Mouse (Mus musculus) left cerebral cortex, adult 8-10 months (tissue): ENCODE data around the gene Tmem117. TPM values are rescaled to one million over a fixed set of nuclear protein-coding genes. Genes with fewer than 3 reads are reported as not detected.

Experiments
- DNase-seq, 2 experiments: peaks; one replicate each; pipeline ENCODE4 v3.0.0; 2022; ENCODE audit warnings: low spot score in 2 of 2
- total RNA-seq, 4 experiments: library from RNA; stranded (reverse); gene quantifications; 2 replicates each; pipeline ENCODE4 v1.2.4; 2022

Tmem117 gene
- total RNA-seq, 4 experiments from 2014 or later = 8.2 to 10.0 (median 9.2) TPM

DNA sequence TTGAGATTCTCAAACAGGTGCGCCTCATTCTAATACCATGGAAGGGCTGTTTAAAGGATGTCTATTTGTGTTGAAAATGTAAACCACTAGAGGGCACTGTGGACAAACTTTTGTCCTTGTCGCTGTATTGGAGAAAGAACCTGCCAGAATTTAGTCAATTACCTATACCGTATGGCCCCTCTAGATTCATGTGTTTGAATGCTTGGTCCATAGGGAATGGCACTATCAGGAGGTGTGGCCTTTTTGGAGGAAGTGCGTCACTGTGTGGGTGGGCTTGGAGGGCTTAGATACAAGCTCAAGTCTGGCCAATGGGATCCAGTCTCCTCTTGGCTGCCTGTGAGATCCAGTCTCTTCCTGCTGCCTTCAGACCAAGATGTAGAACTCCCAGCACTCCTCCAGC, 140.2 kb downstream of the Tmem117 start:
- peak; percentile 18 to 40 for DNase-seq

DNA sequence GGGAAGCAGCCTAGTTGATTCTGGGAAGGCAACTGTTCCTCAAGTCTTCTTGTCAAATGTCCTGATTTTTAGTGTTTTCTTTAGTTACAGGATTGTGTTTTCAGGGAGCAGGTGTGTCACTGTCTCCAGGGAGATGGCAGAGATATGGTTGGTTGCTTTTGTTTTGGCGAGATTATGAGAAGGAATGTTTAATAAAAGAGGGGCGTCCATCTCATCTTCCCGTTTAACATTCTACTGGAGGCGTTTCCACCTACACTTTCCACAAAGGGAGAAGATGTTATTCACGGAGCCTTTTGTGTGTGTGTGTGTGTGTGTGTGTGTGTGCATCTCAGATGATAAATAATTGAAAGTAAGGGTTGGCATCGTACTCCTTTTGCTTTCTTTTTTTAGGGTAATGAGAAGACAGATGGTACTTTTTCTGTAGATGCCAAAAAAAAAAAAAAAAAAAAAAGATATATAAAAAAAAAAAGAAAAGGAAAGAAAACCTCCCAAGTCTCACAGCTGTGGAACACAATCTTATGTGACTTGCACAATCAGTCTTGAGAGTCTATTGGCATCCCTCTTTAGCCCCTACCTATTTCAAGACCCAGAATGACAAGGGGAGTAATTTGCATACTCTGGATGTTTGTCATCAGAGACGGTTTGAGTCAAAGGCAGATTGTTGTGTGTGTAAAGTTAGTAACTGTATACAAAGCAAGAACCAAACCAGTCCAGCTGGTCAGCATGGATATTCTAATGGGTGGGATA, 142.0 kb downstream of the Tmem117 start:
- peak in 1 of 2 experiments; percentile 40 for DNase-seq

DNA sequence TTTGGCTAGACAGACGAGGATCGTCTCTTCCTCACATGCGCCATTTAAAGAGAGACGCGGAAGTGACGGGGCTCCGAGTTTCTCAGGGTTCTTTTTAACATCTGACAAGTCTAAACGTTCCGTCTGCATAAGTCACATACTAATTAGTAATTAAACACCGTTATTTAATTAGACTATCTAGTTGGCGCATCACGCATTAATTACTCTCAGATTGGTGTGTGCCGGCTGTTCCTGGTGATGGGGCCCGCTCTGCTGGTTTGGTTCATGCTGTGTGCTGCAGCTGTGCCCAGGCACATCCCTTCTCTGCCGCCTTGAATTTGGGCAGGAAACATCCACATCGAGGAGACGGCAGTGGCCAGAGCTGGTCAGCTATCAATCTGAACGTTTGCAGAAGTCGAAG, 142.7 kb downstream of the Tmem117 start:
- DNase-seq = no peak

GRCm38 (mm10) chr15:94776119-94777069, 147.4 kb downstream of the Tmem117 start:
- DNase-seq = no peak

- DNase-seq = no peak
These were observed 152.5 kb downstream of the Tmem117 start for GRCm38 (mm10) chr15:94781556-94781955.

DNA sequence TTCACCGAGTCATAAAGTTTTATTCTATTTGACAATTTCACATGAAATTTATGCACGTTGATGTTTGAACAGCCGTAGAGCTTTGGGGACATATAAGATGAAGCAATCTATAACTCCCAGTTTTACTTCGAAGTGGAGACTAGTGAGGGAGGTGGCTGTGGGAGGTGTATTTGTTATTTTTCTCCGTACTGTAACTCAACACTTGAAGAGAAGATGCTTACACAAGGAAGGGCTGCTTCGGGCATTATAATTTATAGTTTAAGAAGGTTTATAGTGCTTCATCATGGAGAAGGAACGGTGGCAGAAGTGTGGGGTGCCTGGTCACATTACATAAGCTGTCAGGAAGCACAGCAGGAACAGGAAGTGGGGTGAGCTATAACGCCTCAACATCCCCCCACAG, 164.4 kb downstream of the Tmem117 start:
- DNase-seq = no peak

GRCm38 (mm10) chr15:94795484-94795883, 166.5 kb downstream of the Tmem117 start:
- no peak for DNase-seq

DNA sequence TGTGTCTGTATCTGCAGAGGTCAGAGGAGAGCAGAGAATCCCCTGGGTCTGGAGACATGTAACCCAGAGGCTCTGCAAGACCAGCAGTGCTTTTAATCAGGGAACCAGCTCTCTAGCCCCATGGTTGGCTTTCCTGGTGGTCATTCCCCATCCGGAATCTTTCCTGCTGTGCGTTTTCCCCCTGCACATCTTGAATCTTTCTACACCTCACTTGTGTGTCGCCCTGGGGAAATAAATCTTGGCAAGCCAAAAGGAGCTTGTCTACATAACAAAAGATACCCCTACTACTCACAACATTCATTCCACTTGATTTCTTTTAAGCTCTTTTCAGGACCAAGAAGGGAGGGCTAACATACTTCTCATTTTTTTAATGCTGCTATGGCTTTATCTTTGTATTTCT, 169.2 kb downstream of the Tmem117 start:
- DNase-seq = no peak

- DNase-seq = no peak
These were observed 172.4 kb downstream of the Tmem117 start for GRCm38 (mm10) chr15:94801462-94801861.

- DNase-seq = peak in 1 of 2 experiments; percentile 26
These were observed 173.8 kb downstream of the Tmem117 start for GRCm38 (mm10) chr15:94802820-94803219.

GRCm38 (mm10) chr15:94803624-94804342, 174.8 kb downstream of the Tmem117 start:
- no peak for DNase-seq

DNA sequence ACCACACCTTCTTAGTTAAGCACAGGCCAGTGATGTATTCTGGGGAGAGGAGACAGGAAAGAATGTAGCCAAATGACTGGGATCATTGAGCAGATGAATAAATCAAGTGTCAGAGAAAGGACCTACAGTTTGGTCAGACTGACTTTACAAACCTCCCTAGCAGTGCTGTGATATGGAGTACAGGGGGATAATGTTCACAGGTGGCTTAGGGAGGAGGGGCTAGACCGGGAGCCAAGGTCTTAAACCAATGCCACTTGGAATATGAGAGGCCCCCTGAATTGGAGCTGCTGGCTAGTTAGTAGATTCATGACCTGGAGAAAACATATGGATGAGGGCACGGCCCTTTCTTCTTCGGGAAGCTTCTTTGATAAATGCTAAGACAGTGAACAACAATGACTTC, 177.0 kb downstream of the Tmem117 start:
- DNase-seq = no peak

DNA sequence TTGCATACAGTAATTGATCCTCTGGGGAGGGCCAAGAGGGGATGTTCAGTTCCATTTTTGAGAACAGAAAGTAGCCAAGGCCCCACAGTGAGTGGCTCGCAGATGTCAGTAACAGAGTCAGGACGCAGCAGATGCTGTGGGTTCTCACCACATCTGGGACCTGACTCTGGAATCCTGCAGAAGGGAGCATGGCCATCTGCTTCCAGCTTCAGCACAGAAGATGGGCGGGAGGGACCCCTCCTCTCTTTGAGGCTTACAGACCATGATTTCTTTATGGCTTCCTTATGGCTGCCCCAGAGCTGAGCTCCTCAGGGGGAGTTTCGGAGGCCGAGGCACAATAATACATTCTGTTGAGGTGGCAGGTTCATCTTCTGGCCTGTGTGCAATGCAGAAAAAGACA, 182.5 kb downstream of the Tmem117 start:
- DNase-seq = no peak

- peak in 1 of 2 experiments; percentile 31 for DNase-seq
These were observed 185.4 kb downstream of the Tmem117 start for GRCm38 (mm10) chr15:94814213-94815100.

DNA sequence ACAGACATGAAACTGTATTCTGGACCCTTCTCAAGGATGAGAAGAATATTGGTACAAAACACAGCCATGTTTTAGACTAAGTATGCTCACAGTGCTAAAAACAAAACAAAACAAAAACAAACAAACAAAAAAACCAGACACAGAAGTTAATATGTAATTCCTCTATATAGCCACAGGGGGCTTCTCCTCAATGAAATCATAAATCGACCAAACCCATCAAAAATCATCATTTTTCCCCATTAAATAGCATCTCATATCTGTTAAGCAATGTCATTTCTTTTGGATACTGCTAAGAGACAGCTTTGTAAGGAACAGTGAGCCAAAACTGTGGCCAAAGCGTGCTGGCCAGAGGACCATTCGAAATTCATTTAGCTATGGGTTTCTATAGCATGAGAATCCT, 206.6 kb downstream of the Tmem117 start:
- DNase-seq = no peak

- no peak for DNase-seq
These were observed 209.6 kb downstream of the Tmem117 start for GRCm38 (mm10) chr15:94838646-94839045.

GRCm38 (mm10) chr15:94847501-94847900, 218.5 kb downstream of the Tmem117 start:
- no peak for DNase-seq

DNA sequence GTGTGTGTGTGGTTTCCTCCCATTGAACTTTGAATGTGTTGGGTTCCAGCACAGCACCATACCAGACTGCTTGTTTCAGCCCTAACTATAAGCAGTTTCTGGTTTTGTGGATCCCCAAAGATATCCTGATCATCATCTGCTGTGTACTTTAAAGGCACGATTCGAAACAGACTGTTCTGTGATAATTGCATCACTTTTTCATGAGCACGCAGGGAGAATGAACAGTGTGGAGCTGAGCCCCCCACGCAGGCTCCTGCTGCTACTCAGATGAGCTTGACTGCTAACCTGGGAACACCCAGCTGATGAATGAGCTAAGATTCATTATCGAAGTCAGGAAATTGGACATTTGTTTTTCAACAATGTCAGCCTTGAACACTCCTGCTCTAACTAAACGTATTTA, 230.6 kb downstream of the Tmem117 start:
- DNase-seq = peak in 1 of 2 experiments; percentile 48

DNA sequence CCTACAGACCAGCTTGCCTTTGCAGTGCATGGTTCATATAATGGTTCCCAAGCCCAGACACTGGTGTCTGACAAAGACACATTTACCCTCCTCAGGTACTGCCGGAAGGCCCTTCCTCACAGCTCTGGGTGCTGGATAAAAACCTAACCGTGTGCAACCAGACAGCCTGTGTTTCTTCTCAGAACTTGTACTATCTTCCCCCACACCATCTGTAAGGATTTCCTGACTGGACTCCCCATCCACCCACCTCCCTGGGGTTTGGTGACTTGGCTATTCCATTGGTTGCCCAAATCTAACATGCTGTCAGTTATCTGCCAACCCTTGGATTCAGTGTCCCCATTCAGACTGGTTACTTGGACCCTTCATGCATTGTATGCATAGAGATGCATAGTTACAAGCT, 232.1 kb downstream of the Tmem117 start:
- peak in 1 of 2 experiments; percentile 18 for DNase-seq

DNA sequence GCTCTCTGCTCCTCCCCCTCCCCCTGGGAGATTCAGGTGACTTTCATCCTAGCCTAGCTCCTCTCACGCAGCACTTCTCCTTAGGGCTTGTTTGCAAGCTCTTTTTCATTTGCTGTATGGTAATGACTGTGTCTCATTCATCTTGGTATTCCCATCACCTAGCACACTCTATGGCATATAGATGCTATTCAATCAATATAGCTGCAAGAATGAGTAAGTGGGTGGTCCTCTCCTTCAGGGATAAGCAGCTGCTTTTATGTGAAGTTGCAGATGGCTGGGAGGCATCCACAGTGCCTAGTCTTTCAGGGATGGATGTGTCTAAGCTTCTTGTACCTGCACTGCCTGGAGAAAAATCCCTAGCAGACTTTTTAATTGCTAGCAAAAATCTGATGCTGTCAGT, 235.1 kb downstream of the Tmem117 start:
- DNase-seq = peak in 1 of 2 experiments; percentile 27

- DNase-seq = no peak
These were observed 239.3 kb downstream of the Tmem117 start for GRCm38 (mm10) chr15:94868372-94868771.
